Mouse (Mus musculus) lung, embryonic 15.5 days (tissue): ENCODE results near the gene Gm8720. TPM values are rescaled to one million over a fixed set of nuclear protein-coding genes. Genes with fewer than 3 reads are reported as not detected.
"Not testable (repeated sequence)": the region's sequence is repeated elsewhere in the genome, so short reads cannot be mapped to it uniquely, and the experiment has no call there.

ENCODE experiments used
- ATAC-seq: fragments of 200-750 bp; cut with Nextera tagmentation; 2 replicates; pipeline ENCODE4 v1.8.0; 2017; ENCODE audit warnings: moderate number of reproducible peaks, borderline replicate concordance; ENCODE audit not compliant: low FRiP score, low TSS enrichment; ENCODE audit errors: extremely low read depth
- H3K27ac ChIP-seq: fragments of 300-500 bp; sonication (generic); 2 replicates; pipeline ENCODE4 v1.5.1; 2015; ENCODE audit warnings: moderate library complexity, mild to moderate bottlenecking, inconsistent platforms
- H3K27me3 ChIP-seq: fragments of 300-500 bp; sonication (generic); 2 replicates; pipeline ENCODE4 v1.6.1; 2015; ENCODE audit warnings: inconsistent platforms
- H3K36me3 ChIP-seq: fragments of 300-500 bp; sonication (generic); 2 replicates; pipeline ENCODE4 v1.6.1; 2015; ENCODE audit warnings: inconsistent platforms
- H3K4me1 ChIP-seq: fragments of 300-500 bp; sonication (generic); 2 replicates; pipeline ENCODE4 v1.6.1; 2015; ENCODE audit warnings: inconsistent platforms
- H3K4me2 ChIP-seq: fragments of 300-500 bp; sonication (generic); 2 replicates; pipeline ENCODE4 v1.6.1; 2015; ENCODE audit warnings: inconsistent platforms, mild to moderate bottlenecking, moderate library complexity
- H3K4me3 ChIP-seq: fragments of 300-500 bp; sonication (generic); 2 replicates; pipeline ENCODE4 v1.5.1; 2015; ENCODE audit warnings: mild to moderate bottlenecking, inconsistent platforms
- H3K9ac ChIP-seq: fragments of 300-500 bp; sonication (generic); 2 replicates; pipeline ENCODE4 v1.6.1; 2015; ENCODE audit warnings: inconsistent platforms
- H3K9me3 ChIP-seq: fragments of 300-500 bp; sonication (generic); 2 replicates; pipeline ENCODE4 v1.6.1; 2016; ENCODE audit warnings: inconsistent platforms
- WGBS: fragments of 180-500 bp; shearing (Covaris S2); methylation state at CpG from one replicate; pipeline ENCODE4 v1.1.7; 2015; 5-methylcytosine and 5-hydroxymethylcytosine counted together
- polyA plus RNA-seq: library from polyadenylated mRNA; unstranded; fragments of >200 nt; fragmentation: Nextera tagmentation; extraction: Ambion mirVana; gene quantifications from 2 replicates; pipeline ENCODE4 v1.2.1, GENCODE M21; 2015

Gm8720 gene
- not detected in 2 replicates for polyA plus RNA-seq

DNA sequence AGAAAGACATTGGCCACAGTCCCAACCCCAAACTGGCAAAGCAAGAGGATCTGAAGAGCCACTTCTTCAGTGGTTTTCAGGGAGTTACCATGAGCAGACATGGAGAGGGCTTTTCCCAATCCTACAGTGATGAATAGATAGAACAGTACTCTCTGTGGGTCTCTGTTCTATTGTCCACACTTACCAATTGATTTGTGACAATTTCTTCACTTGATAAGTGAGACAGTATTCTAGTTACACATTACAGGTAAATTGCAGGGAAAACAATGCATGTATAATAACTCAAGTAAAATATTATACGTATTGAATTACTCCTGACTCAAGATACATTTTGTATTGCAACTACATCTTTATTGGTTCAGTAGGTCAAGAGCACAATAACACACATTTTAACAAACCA lies at the start of gene Gm8720:
Gm8720 (minus strand) TSS at position 101 of the 400 bp plus-strand sequence.
- WGBS, result no CpG with 5 or more reads among the region's 1 CpGs
- not testable (repeated sequence) for H3K4me3 ChIP-seq, H3K4me1 ChIP-seq, H3K4me2 ChIP-seq, ATAC-seq, H3K9ac ChIP-seq, H3K36me3 ChIP-seq, H3K27ac ChIP-seq, H3K27me3 ChIP-seq, H3K9me3 ChIP-seq

DNA sequence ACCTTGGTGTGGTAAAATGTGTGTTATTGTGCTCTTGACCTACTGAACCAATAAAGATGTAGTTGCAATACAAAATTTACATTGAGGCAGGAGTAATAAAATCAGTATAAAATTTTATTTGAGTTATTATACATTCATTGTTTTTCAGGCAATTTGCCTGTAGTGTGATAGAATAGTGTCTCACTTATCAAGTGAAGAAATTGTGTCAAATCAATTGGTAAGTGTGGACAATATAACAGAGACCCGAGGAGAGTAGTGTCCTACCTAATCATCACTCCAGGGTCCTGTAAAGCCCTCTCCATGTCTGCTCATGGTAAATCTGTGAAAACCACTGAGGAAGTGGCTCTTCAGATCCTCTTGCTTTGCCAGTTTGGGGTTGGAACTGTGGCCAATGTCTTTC lies 12.0 kb downstream of the Gm8720 start, which contains the start of gene Vmn1r163:
Vmn1r163 (plus strand) TSS at position 301 of the 400 bp plus-strand sequence.
- H3K36me3 ChIP-seq, H3K9ac ChIP-seq, H3K27me3 ChIP-seq, H3K9me3 ChIP-seq, H3K4me2 ChIP-seq, ATAC-seq, H3K27ac ChIP-seq, H3K4me1 ChIP-seq, H3K4me3 ChIP-seq: not testable (repeated sequence)
- no CpG with 5 or more reads among the region's 1 CpGs for WGBS

DNA sequence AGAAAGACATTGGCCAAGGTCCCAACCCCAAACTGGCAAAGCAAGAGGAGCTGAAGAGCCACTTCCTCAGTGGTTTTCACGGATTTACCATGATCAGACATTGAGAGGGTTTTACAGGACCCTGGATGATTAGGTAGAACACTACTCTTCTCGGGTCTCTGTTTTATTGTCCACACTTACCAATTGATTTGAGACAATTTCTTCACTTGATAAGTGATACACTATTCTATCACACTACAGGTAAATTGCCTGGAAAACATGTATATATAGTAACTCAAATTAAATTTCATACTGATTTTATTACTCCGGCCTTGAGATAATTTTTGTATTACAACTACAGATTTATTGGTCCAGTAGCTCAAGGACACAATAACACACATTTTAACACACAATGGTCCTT lies 47.4 kb downstream of the Gm8720 start, which contains the start of gene Gm4216:
Gm4216 (minus strand) TSS at position 101 of the 400 bp plus-strand sequence.
- not testable (repeated sequence) for ATAC-seq, H3K27ac ChIP-seq, H3K9ac ChIP-seq, H3K4me1 ChIP-seq, H3K4me3 ChIP-seq, H3K9me3 ChIP-seq, H3K36me3 ChIP-seq, H3K27me3 ChIP-seq, H3K4me2 ChIP-seq
- no CpG with 5 or more reads among the region's 3 CpGs for WGBS

Other genes with a start within 250 kb of the Gm8720 start
- not detected in 2 replicates for gene Vmn1r159, start 223.9 kb downstream of the Gm8720 start, polyA plus RNA-seq
- not detected in 2 replicates for gene Vmn1r160, start 196.2 kb downstream of the Gm8720 start, polyA plus RNA-seq
- gene Gm4214, start 82.8 kb downstream of the Gm8720 start, polyA plus RNA-seq, result not detected in 2 replicates
- not detected in 2 replicates for gene Gm4216, start 47.5 kb downstream of the Gm8720 start, polyA plus RNA-seq
- not detected in 2 replicates for gene Vmn1r163, start 11.9 kb downstream of the Gm8720 start, polyA plus RNA-seq
- gene Gm10662, start 77.0 kb upstream of the Gm8720 start, polyA plus RNA-seq, result not detected in 2 replicates
- not detected in 2 replicates for gene Vmn1r165, start 149.9 kb upstream of the Gm8720 start, polyA plus RNA-seq
- not detected in 2 replicates for gene Vmn1r166, start 184.2 kb upstream of the Gm8720 start, polyA plus RNA-seq
- gene Gm6902, start 211.4 kb upstream of the Gm8720 start, polyA plus RNA-seq, result not detected in 2 replicates
- gene Nlrp4e, start 233.7 kb upstream of the Gm8720 start, polyA plus RNA-seq, result not detected in 2 replicates